Comparison of ENCODE assay signal across 13 mouse cellular contexts in the genomic region with DNA sequence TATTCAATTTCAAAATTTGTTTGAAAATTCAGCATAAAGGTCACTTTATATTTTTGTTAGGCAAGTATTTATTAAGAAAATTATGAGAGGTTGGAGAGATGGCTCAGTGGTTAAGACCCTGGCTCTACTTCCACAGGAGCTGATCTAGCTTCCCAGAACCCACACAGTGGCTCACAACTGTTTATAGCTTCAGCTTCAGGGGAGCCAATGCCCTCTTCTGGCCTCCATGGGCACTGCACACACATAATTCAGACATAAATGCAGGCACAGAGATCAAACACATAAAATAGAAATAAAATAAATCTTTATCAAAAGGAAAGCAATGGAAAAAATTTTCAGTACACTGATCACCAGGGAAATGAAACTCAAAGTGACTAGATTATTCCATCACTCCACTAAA. TPM values are rescaled to one million over a fixed set of nuclear protein-coding genes. Genes with fewer than 3 reads are reported as not detected.
DNase-seq lines count a peak whose midpoint lies in the region; ATAC-seq and TF ChIP-seq lines count a peak whose summit lies in the region.
"Had no signal": no experiment of that assay in that cellular context is flagged by ENCODE, and none has a peak within 500 bp of the region (broad histone marks: within the 10 kb centered on the region; RNA-seq: fewer than 3 reads in every experiment).

No protein-coding gene starts in this region.

- no peak overlapping the region for H3K9ac ChIP-seq in heart, postnatal 0 days (replicated peaks; ENCODE audit: low read depth, low read length)

- no peaks in the 10 kb centered on the region for H3K9me3 ChIP-seq in heart, postnatal 0 days (replicated peaks; ENCODE audit: control insufficient read depth, low read length)
- H3K9me3 ChIP-seq: midbrain, embryonic 10.5 days had no signal

- no peak for TF ChIP-seq EP300 in heart, postnatal 0 days (IDR thresholded peaks at IDR 0.05; ENCODE audit: low read depth)

- H3K4me3 ChIP-seq in heart, postnatal 0 days (ENCODE audit: low read depth, low read length) = no peak overlapping the region
- H3K4me3 ChIP-seq: erythroblast, embryonic 14.5 days; midbrain, embryonic 10.5 days had no signal

- no peak for DNase-seq in heart, postnatal 0 days (ENCODE audit: low spot score)
- DNase-seq in heart, postnatal 10 days = no peak
- peak; percentile 4 for DNase-seq in lung, postnatal 10 days
- DNase-seq in lung, postnatal 14 days = no peak
- peak; percentile 22 for DNase-seq in embryo, embryonic 10.5 days (ENCODE audit: low spot score)
- DNase-seq in thymus, postnatal 4 days = peak; percentile 69
- DNase-seq in heart, postnatal 25 days (ENCODE audit: low spot score) = no peak
- no peak for DNase-seq in right cerebral cortex, postnatal 36 days (ENCODE audit: low spot score in 2 of 2)
- DNase-seq: kidney, adult 11 months; left cerebral cortex, postnatal 4 days had no signal

- H3K27me3 ChIP-seq in heart, postnatal 0 days (ENCODE audit: control insufficient read depth, insufficient read depth, low read length) = no peaks in the 10 kb centered on the region

- TF ChIP-seq CTCF in heart, postnatal 0 days (IDR thresholded peaks at IDR 0.05; ENCODE audit: low read depth) = peak; percentile 30

- no peak for ATAC-seq in heart, postnatal 0 days (ENCODE audit: insufficient read depth, low read depth)

- no peak overlapping the region for H3K4me2 ChIP-seq in heart, postnatal 0 days (ENCODE audit: low read depth, low read length)

- no peaks in the 10 kb centered on the region for H3K4me1 ChIP-seq in heart, postnatal 0 days (ENCODE audit: control insufficient read depth, insufficient read depth)
- H3K4me1 ChIP-seq: midbrain, embryonic 10.5 days had no signal

- H3K27ac ChIP-seq in heart, postnatal 0 days (ENCODE audit: low read depth) = no peak overlapping the region
- H3K27ac ChIP-seq: midbrain, embryonic 10.5 days had no signal

- no peaks in the 10 kb centered on the region for H3K36me3 ChIP-seq in heart, postnatal 0 days (replicated peaks; ENCODE audit: control insufficient read depth, insufficient read depth, low read length)
- H3K36me3 ChIP-seq: midbrain, embryonic 10.5 days had no signal

- intact Hi-C loops in heart, postnatal 10 days (cut with DNase I) = loop anchor here (2.0 to 5.0 kb wide), 2 partner anchors 155 to 240 kb away; no protein-coding TSS in a partner anchor
- intact Hi-C loops in heart, postnatal 25 days (cut with DNase I) = loop anchor here (10.0 kb wide), 1 partner anchor 238 kb away; no protein-coding TSS in a partner anchor

RNA-seq across cellular contexts. Expression of a gene that starts 10.3 kb away (rescaled TPM):
- total RNA-seq in heart, postnatal 0 days (2014; rRNA removed; ENCODE audit: low replicate concordance) = 1.0 TPM in 1 of 2 replicates, not detected in the other
- 0.22 and 0.30 TPM in 2 replicates for polyA plus RNA-seq in heart, postnatal 0 days (2015; fragmentation: Nextera tagmentation; extraction: Ambion mirVana)
- total RNA-seq in heart, postnatal 10 days (2021) = under 1 TPM; 0.41 to 0.47 TPM
- not detected for total RNA-seq in heart, postnatal 25 days (2021)
- total RNA-seq: left cerebral cortex, postnatal 4 days had no signal
- polyA plus RNA-seq: erythroblast, embryonic 14.5 days; gonadal fat pad, adult 2 months had no signal

RNA-seq across cellular contexts. Expression of a gene that starts 23.1 kb away (rescaled TPM):
- not detected in 2 replicates for total RNA-seq in heart, postnatal 0 days (2014; rRNA removed; ENCODE audit: low replicate concordance)
- not detected in 2 replicates for polyA plus RNA-seq in heart, postnatal 0 days (2015; fragmentation: Nextera tagmentation; extraction: Ambion mirVana)
- not detected for total RNA-seq in heart, postnatal 10 days (2021)
- total RNA-seq in heart, postnatal 25 days (2021) = not detected
- total RNA-seq: left cerebral cortex, postnatal 4 days had no signal
- polyA plus RNA-seq: erythroblast, embryonic 14.5 days; gonadal fat pad, adult 2 months; midbrain, embryonic 10.5 days had no signal

Comparison
In these comparisons a context has a peak if more than half of its experiments do, and no peak if none do; other contexts are left out.
1. DNase-seq: peak in lung, postnatal 10 days (single experiment), embryo, embryonic 10.5 days (single experiment) and thymus, postnatal 4 days (single experiment); none in heart, postnatal 0 days (single experiment), heart, postnatal 10 days (0 of 2), lung, postnatal 14 days (single experiment), heart, postnatal 25 days (single experiment) and right cerebral cortex, postnatal 36 days (0 of 2).